Mouse (Mus musculus) spleen, postnatal 36 days (tissue): ENCODE results near the gene Surf1.
"Not testable (repeated sequence)": the region's sequence is repeated elsewhere in the genome, so short reads cannot be mapped to it uniquely, and the experiment has no call there.

Source experiments
- DNase-seq, 2 experiments: peaks; one replicate each; pipeline ENCODE4 v3.0.0; 2022; ENCODE audit warnings: low spot score in 2 of 2, mixed read lengths in 1 of 2

Gene Surf1

DNA sequence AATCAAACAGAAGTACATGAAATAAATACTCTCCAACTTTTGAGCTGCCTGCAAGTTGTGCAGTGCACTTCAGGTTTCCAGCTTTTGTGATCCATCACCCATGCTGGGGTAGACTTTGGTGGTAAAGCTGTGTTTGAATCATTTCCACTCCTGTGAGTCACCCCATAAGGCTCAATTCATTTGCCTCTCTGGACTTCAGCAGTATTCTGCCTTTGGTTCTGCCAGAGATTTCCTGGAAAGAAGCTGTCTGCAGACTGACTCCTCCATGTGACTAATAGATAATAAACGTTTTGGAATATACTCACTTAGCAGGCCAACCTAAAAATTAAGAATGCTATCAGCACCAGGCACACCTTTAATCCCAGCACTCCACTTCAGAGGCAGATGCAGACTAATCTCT is 15.6 kb downstream of the Surf1 start:
- DNase-seq, result no peak

DNA sequence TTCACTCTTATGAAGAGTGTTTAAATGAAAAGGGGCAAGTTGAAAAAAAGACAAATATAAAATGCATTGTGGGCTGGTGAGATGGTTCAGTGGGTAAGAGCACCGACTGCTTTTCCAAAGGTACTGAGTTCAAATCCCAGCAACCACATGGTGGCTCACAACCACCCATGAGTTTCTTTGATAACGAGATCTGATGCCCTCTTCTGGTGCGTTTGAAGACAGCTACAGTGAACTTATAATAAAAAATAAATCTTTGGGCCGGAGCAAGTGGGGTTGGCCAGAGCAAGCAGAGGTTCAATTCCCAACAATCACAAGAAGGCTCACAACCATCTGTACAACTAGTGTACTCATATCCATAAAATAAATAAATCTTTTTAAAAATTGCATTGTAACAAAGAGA is 20.4 kb downstream of the Surf1 start:
- DNase-seq, result no peak

DNA sequence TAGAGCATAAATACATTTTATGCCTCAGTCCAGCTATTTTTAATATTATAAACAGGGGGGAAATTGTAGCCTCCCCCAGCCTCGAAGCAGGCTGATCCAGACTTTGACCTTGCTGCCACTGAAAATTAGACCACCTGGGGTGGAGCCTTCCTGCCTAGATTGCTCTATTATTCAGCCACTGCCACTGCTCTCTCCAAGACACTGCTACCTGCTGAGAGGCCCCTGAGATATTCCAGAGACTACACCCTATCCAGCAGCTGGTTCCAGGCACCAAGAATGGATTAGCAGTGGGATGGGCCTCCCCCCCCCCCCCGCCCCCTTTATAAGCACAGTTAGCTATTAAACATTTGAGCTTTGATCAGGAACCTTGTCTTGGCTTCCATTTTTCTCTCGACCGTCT is 30.2 kb downstream of the Surf1 start:
- not testable (repeated sequence) for DNase-seq

DNA sequence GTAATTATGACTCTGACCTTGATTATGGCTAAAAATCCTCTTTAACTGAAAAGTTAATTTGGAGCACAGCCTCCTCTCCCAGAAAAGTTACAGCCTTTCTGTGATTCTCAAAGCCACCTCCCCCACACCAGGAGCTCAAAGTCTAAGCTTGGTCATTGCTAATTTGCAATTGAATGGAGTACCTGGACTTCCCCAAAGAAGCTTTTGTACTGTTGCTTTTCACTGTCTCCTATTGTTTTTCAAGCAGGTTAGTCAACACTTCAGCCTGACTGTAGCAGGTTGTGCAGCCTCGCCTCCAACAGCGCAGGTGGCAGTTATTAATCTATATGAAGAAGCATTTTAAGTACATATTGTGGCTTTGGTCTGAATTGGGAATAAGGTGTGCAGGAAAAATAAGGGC is 30.8 kb downstream of the Surf1 start:
- not testable (repeated sequence) for DNase-seq

DNA sequence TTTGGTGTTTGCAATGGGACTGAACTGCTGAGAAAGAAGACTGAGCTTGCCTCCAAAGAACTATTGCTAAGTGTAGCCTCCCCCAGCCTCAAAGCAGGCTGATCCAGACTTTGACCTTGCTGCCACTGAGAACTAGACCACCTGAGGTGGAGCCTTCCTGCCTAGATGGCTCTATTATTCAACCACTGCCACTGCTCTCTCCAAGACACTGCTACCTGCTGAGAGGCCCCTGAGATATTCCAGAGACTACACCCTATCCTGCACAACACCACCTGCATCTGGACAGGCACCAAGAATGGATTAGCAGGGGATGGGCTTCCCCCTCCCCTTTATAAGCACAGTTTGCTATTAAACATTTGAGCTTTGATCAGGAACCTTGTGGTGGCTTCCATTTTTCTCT is 37.8 kb downstream of the Surf1 start:
- no peak for DNase-seq

DNA sequence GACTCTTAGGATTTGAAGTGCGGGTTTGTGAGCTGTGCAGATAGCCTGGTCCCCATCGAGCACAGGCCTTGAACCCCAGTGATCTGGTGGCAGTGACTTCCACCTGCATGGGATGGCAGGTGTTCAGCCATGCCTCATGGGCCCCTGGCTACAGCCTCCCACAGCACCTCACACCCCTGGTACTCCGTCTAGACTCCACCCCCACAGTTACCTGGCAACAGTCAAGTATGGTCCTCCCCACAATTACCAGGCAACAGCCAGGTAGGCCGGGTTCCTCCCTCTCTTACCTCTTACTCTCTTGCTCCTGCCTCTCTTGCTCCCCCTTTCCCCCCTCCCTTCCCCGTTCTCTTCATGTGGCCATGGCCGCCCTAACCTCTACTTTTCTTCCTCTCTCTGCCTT is 45.7 kb downstream of the Surf1 start:
- DNase-seq, result no peak

DNA sequence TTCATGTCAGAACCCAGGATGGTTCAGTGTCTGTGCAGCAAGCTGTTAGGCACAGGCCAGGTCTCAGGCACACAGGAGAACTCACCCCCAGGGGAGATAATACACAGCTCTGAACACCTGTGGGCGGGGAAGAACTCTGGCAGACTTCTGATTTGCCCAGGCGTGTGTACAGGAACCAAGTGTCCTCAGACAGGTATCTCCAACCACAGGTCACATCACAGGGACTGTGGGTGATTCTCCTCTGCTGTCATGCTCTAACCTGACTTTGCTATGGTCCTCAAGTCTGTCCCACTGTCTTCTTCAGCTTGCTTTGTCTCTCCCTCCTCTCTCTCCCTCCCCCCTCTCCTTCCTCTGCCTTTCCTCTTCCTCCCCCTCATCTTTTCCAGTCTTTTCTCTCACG is 51.5 kb downstream of the Surf1 start, which contains the start of gene Abo:
Gene Abo, minus strand, starts transcription at position 101 of the 400 bp plus-strand sequence.
- no peak for DNase-seq
